Mouse (Mus musculus) heart, postnatal 0 days (tissue): ENCODE data around the gene Grm3. TPM values are rescaled to one million over a fixed set of nuclear protein-coding genes. Genes with fewer than 3 reads are reported as not detected.

ENCODE experiments used
- ATAC-seq: fragments of 200-750 bp; cut with Nextera tagmentation; 2 replicates; pipeline ENCODE4 v1.8.0; 2017; ENCODE audit warnings: low read depth, moderate number of reproducible peaks, moderate library complexity; ENCODE audit not compliant: insufficient read depth
- DNase-seq: peaks from one replicate; pipeline ENCODE4 v3.0.0-alpha.2; 2016; ENCODE audit warnings: low spot score
- H3K27ac ChIP-seq: fragments of 300-500 bp; sonication (generic); 2 replicates; pipeline ENCODE4 v1.5.1; 2014; ENCODE audit warnings: low read depth, mild to moderate bottlenecking
- H3K27me3 ChIP-seq: fragments of 300-500 bp; sonication (generic); 2 replicates; pipeline ENCODE4 v1.6.1; 2014; ENCODE audit warnings: low read length, mixed read lengths; ENCODE audit not compliant: control insufficient read depth, insufficient read depth
- H3K36me3 ChIP-seq: fragments of 300-500 bp; sonication (generic); replicated peaks from 2 replicates; pipeline ENCODE4 v1.6.1; 2014; ENCODE audit warnings: low read length, mixed read lengths; ENCODE audit not compliant: control insufficient read depth, insufficient read depth
- H3K4me1 ChIP-seq: fragments of 300-500 bp; sonication (generic); 2 replicates; pipeline ENCODE4 v1.6.1; 2014; ENCODE audit warnings: antibody characterized with exemption; ENCODE audit not compliant: control insufficient read depth, insufficient read depth
- H3K4me2 ChIP-seq: fragments of 300-500 bp; sonication (generic); 2 replicates; pipeline ENCODE4 v1.6.1; 2014; ENCODE audit warnings: low read depth, mild to moderate bottlenecking, low read length, moderate library complexity
- H3K4me3 ChIP-seq: fragments of 300-500 bp; sonication (generic); 2 replicates; pipeline ENCODE4 v1.5.1; 2014; ENCODE audit warnings: low read depth, low read length
- H3K9ac ChIP-seq: fragments of 300-500 bp; sonication (generic); replicated peaks from 2 replicates; pipeline ENCODE4 v1.6.1; 2014; ENCODE audit warnings: low read depth, low read length, mixed read lengths
- H3K9me3 ChIP-seq: fragments of 300-500 bp; sonication (generic); replicated peaks from 2 replicates; pipeline ENCODE4 v1.6.1; 2016; ENCODE audit warnings: low read length; ENCODE audit not compliant: control insufficient read depth
- CTCF ChIP-seq: IDR thresholded peaks from 2 replicates; pipeline ENCODE4 v1.5.1; 2016; ENCODE audit warnings: antibody characterized with exemption, control low read depth, low read depth
- EP300 ChIP-seq: IDR thresholded peaks from 2 replicates; pipeline ENCODE4 v1.6.1; 2016; ENCODE audit warnings: antibody characterized with exemption, low read depth
- WGBS: fragments of 180-500 bp; shearing (Covaris S2); extraction: QIAGEN DNeasy Blood & Tissue Kit; methylation state at CpG from one replicate; pipeline ENCODE4 v1.1.7; 2014; 5-methylcytosine and 5-hydroxymethylcytosine counted together
- polyA plus RNA-seq: library from polyadenylated mRNA; unstranded; fragments of >200 nt; fragmentation: Nextera tagmentation; extraction: Ambion mirVana; gene quantifications from 2 replicates; pipeline ENCODE4 v1.2.1, GENCODE M21; 2015
- total RNA-seq: library from RNA; depleted of rRNA; stranded (reverse); fragments of >200 nt; gene quantifications from 2 replicates; pipeline ENCODE4 v1.2.3, GENCODE M21; 2014; ENCODE audit warnings: low replicate concordance

Gene Grm3
- total and polyA plus RNA-seq, 2 experiments from 2014 or later: 0.04 TPM; not detected in 1

DNA sequence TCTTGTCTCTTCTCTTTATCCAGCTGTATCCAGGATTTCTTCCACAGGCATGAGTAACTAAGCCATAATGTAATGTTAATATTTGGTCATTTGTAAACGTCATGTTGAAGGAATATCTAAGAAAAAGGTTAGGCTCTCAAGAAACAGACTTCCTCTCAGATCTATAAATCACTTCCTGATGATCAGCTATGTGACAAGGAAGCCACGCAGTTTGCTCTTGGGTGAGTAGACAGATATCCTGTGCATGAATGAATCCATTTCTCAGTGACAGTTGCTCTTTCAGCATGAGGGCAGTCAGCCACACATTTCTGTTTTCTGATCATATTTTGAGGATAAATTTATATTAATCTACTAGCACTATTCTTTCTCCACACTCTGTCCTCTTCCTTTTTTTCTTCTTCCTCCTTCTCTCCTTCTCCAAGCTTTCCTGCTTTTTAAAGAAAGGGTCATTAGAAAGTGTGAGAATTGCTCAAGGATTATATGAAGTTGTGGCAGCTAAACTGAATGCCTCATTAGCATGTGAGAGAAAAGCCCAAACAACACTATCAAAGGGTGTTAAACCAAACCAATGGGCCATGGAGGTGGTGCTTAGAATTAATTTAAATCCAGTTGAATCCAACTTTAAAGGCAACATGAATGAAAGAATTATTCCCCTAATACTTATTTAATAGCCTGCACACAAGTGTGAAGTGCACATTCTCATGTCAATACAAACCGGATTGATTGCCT, 22.1 kb downstream of the Grm3 start:
- Histone ChIP-seq H3K4me1 (no peaks in the 10 kb centered on the region), H3K4me3 (no peak overlapping the region), H3K9me3 (0 out of 2 replicates have a peak, but pooled peaks cover 5% of the 10 kb centered on the region), H3K9ac (no peak overlapping the region), H3K4me2 (no peak overlapping the region), H3K36me3 (no peaks in the 10 kb centered on the region), H3K27me3 (no peaks in the 10 kb centered on the region), H3K27ac (no peak overlapping the region)
- TF ChIP-seq EP300 (no peak), CTCF (no peak)
- ATAC-seq: no peak
- WGBS: 22% methylated on average over 3 of the region's 3 CpGs
- DNase-seq: no peak

DNA sequence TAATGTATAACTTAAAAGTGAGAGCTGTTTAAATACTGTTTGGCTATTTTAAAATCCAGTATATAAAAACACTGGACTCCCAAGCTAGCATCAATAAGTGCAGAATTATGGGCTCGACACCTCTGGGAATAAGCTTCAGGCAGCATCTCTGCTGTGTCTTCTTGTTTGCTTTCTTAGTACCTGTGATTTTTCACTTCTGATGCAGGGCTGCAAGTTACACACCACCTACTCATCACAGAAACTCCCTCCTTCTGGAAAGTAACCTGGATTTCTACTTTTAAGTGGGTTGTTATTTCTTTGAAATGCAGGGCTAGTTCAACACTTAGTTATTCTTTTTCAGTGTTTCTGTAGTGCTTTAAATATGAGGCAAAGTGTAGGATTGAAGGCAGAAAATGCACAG, 32.6 kb downstream of the Grm3 start:
- DNase-seq: no peak
- H3K4me3 ChIP-seq: no peak overlapping the region
- H3K9ac ChIP-seq: no peak overlapping the region
- no peak overlapping the region for H3K27ac ChIP-seq
- H3K4me2 ChIP-seq: no peak overlapping the region
- no peaks in the 10 kb centered on the region for H3K4me1 ChIP-seq
- 75% methylated on average over 1 of the region's 1 CpGs for WGBS
- no peaks in the 10 kb centered on the region for H3K27me3 ChIP-seq
- ATAC-seq: no peak
- no peaks in the 10 kb centered on the region for H3K36me3 ChIP-seq
- TF ChIP-seq CTCF: no peak
- TF ChIP-seq EP300: no peak
- H3K9me3 ChIP-seq: no peaks in the 10 kb centered on the region

DNA sequence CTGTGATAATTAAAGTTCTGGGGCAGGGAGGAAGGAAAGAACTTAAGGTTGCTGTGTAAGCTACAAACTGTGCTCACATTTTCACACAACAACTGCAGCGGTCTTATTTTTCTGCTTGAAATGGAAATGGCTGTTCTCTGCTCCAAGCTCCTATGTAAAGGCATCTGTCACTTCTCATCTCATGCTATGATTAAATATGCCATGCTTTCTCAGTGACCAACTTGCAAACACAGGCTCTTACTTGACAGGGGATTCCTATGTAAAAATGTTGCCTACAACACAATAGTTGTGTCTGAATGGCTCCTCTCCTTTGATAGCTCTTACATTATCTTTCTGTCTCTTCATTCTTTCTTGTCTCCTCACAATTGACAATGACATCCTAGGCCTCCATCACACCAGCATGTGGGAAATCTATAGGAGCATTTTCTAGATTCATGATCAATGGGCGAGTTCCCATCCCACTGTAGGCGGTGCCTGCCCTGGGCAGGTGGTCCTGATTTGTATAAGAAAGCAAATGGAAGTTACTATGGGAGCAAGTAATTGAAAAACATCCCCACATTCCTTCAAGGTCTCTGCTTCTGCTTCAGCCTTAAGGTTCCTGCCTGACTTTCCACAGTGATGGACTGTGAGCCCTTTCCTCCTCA, 34.2 kb downstream of the Grm3 start:
- no peak overlapping the region for H3K9ac ChIP-seq

DNA sequence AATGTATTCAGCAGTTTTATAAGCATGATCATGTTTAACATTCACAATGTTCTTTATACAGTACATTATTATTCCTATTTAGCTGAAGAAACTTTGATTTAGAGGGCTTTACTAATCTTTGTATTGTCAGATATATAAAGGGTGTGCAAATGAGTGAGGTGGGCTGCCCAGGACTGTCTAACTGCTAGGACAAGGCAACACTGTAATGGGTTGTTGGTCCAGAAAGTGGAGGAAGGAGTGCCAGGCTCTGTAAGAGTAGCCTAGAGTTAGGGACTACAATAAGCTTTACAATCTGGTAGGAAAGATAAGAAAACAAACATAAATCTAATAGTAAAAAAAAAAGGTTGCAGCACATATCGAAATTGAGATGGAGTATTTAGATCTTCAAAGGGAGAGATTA, 34.8 kb downstream of the Grm3 start:
- TF ChIP-seq CTCF: no peak
- TF ChIP-seq EP300: no peak
- Histone ChIP-seq H3K27me3 (no peaks in the 10 kb centered on the region), H3K27ac (no peak overlapping the region), H3K4me3 (no peak overlapping the region), H3K36me3 (no peaks in the 10 kb centered on the region), H3K9me3 (no peaks in the 10 kb centered on the region), H3K4me1 (no peaks in the 10 kb centered on the region), H3K4me2 (no peak overlapping the region), H3K9ac (no peak overlapping the region)
- ATAC-seq (no peak), DNase-seq (no peak)
- 22% methylated on average over 1 of the region's 1 CpGs for WGBS

More for the DNA sequence above, 34.2 kb downstream of the Grm3 start:
- no peak overlapping the region for H3K4me2 ChIP-seq
- H3K9me3 ChIP-seq: no peaks in the 10 kb centered on the region
- DNase-seq: no peak
- no peak for ATAC-seq
- no peaks in the 10 kb centered on the region for H3K27me3 ChIP-seq
- H3K4me3 ChIP-seq: no peak overlapping the region
- no peaks in the 10 kb centered on the region for H3K4me1 ChIP-seq
- H3K27ac ChIP-seq: no peak overlapping the region
- TF ChIP-seq EP300: no peak
- no peak for TF ChIP-seq CTCF
- H3K36me3 ChIP-seq: no peaks in the 10 kb centered on the region
- 52% methylated on average over 3 of the region's 3 CpGs for WGBS

DNA sequence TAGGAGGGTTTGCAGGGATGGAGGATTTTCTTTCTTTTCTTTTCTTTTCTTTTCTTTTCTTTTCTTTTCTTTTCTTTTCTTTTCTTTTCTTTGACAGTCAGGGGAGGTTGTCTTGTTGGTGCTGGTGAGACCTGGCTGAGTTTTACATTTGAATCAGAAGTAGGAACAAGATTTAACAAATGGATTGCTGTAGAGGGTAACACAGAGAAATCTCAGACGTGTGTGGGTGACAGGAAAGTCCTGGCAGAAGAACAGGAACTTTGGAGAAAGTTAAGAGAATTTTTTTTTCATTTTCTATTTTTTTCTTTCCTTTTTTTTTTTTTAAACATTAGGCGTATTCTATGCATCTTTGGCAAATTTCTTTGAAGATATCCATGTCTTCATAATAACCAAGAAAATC, 41.8 kb downstream of the Grm3 start:
- ATAC-seq (no peak), DNase-seq (no peak)
- Histone ChIP-seq H3K27ac (no peak overlapping the region), H3K4me3 (no peak overlapping the region), H3K9me3 (no peaks in the 10 kb centered on the region), H3K4me1 (no peaks in the 10 kb centered on the region), H3K36me3 (no peaks in the 10 kb centered on the region), H3K9ac (no peak overlapping the region), H3K4me2 (no peak overlapping the region), H3K27me3 (no peaks in the 10 kb centered on the region)
- WGBS: 39% methylated on average over 2 of the region's 2 CpGs
- TF ChIP-seq EP300 (no peak), CTCF (no peak)
